Mouse (Mus musculus) MEL-GATA-1-ER (cell line): Measurements from ENCODE around the gene Ampd1.

Experiments
- DNase-seq: peaks from one replicate; pipeline ENCODE4 v3.0.0-alpha.2; 2012; ENCODE audit warnings: low read depth; ENCODE audit errors: extremely low read depth

The Ampd1 gene

DNA sequence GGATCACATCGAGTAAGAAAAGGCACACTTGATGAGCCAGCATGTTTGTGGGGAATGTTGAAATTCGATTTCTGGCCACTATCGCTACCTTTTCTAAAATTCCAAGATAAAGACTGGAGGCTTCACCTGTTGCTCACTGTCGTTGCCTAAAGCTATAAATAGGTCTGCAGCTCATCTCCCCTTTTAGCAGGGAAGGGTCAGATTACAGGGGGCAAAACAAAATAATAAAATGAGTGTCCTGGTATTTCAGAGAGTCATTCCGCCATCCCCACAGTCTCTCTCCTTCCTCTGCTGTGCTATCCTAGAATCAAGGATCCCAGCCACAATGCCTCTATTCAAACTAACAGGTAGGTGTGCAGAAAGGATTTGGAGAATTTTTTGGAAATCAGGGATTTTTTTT is at the start of gene Ampd1:
Gene Ampd1 (plus strand): TSS at position 244 of the 400 bp plus-strand sequence.
- DNase-seq, result no peak

DNA sequence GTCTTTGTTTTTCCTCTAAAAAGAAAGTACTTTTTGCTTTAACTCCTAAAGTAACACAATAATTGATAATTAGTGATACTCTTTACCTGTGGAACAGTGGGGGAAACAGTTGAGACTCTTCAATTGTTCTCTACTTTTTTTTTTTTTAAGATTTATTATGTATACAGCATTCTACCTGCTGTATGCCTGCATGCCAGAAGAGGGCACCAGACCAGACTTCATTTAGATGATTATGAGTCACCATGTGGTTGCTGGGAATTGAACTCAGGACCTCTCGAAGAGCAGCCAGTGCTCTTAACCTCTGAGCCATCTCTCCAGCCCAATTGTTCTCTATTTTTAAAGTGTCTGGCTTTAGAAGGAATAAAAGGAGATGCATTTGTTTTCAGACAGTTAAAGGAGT is 47.6 kb upstream of the Ampd1 start:
- DNase-seq, result peak; percentile 52

DNA sequence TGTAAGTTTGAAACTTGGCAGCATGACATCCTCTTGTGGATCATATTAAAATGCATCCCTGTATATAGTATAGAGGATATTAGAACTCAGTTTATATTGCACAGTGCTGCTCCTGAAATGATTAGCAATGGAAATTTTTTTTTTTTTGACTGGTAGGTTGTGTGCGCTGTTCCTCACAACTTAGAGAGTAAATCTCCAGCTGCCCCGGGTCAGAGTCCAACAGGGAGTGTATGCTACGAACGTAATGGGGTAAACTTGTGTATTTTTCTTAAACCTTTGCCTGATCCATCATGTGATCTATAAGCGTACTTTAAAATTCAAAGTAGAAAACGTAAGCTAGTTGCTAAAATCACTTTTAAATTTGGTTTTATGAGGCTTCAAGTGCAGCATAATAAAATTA is 33.5 kb upstream of the Ampd1 start:
- DNase-seq, result no peak

DNA sequence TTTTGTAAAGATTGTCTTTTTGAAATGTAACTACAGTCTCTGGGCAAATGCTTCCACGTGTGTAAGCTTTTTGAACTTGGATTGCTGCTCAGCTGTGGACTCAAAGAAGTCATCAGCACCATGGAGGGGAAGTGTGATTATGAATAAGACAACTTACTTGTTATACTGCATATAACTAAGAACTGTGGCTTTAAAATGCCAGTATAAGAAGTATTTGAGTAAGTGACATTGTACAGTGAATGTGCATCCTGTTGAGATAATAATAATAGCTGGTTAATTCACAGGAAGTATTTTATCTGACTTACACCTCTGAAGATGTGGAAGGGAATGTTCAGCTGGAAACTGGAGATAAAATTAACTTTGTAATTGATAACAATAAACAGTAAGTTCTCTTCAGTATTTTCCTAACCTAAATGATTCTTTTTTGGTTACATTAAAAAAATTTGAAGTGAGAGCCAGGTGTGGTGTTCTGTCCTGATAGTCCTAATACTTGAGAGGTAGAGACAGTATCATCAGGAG is 32.9 kb upstream of the Ampd1 start:
- peak; percentile 59 for DNase-seq

DNA sequence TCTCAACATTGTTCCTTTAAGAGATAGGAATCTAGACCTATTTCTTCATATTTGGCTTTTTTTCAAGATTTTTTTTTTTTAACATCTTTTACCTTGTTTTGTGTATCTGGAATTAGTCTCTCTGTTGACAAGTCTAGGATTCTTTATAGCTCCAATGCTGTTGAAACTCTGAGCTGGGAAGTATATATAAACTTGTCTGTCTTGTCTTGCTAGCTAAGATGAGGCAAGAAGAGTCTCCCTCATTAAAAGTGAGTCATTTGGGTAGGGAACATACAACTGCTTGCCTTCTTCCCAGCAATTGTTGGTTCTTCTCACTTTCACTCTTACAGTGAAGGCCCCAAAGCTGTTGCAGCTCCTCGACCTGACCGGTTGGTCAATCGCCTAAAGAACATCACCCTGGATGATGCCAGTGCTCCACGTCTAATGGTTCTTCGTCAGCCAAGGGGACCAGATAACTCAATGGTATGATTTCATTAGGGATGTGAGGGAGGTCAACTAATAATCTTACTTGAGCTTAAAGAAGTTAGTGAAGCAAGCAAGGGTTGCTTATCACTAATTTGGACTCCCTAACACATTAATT is 17.7 kb upstream of the Ampd1 start:
- DNase-seq, result no peak

DNA sequence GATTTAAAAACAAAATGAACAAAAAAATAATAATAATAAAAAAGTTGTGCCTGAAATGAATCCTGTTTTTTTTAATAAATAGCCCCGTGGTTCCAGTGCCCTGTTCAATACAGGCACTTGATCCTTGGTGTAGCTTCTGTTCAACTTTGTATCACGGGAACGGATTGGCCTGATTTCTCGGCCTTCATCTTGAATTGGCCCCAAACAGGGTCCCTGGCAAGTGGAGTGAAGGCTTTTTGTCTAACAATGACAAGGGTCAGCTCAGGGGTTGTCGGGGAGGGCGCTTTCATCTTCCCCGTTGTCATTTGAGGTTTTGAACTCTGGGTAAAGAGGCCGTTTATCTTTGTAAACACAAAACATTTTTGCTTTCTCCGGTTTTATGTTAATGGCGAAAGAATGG is 16.1 kb upstream of the Ampd1 start:
- no peak for DNase-seq

DNA sequence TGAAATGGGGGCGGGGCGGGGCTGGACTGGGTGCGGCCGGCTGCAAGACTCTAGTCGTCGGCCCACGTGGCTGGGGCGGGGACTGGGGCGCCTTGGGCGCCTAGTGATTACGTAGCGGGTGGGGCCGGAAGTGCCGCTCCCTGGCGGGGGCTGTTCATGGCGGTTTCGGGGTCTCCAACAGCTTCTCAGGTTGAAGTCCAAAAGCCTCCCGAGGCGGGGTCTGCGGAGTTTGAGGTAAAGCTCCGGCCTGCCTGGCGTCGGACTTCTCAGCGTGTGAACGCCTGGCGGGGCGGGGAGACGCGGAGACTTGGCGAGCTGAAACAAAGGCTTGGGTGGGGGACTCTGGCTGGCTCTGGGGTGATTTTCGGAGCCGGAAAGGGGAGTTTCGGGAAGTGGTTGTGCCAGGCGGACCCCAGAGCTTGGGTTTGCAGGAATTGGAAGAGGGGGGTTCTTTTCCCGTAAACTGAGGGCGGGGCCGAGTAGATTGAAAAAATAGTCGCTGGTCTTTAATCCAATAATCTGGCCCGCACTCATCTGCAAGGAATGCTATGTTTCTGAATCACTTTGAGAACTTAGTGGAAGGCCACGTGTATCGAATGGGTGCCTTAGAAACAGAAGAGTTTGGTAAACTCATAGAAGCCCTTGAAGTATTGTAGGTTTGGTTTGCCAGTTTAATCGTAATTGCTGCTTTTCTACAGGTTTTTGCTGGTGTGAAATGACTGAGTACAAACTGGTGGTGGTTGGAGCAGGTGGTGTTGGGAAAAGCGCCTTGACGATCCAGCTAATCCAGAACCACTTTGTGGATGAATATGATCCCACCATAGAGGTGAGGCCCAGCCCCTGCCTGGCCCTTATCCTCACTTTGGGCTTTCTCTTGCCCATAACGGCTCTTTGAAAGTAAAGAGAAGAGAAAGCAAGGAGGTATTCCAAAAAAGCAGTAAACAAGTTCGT is 15.3 kb upstream of the Ampd1 start, which contains the start of gene Nras:
Gene Nras (plus strand): TSS at position 79 of the 951 bp plus-strand sequence.
- peak; percentile 91 for DNase-seq

DNA sequence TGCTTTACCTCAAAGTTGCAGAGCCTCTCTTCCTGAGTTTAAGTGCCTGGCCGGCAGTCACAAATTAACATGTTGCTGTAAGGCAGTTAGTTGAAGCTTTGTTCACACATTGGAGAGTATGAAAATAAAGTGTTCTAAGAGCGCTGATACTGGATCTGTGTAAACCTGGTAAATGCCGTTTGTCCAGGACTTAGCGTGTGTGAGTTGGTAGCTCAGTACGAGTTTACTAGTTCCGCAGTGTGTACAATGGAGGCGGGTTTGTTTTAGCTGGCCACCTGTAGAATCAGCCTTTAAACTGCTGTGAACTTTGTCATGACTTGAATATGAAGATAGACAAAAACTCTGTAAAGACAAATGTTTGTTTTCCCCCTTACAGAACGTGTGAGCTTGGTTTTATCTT is 6.9 kb upstream of the Ampd1 start:
- DNase-seq, result no peak

DNA sequence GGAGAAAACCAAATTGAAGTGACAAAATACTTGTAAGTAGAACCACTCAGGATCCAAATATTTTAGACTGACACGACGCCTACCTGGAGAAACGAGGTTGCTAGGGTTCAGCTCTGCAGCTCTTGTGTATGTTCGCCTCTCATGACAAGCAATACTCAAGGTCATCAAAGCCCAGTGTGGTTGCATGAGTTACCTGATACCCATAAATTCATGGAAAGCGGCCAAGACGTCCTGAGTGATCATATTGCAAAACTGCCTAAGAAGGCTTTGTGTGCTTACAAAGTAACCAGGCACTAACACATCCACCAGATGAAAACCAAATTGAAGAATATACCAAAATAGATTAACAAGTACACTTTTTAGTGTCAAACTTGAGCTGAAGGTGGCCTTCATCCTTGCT is 4.8 kb upstream of the Ampd1 start:
- no peak for DNase-seq

DNA sequence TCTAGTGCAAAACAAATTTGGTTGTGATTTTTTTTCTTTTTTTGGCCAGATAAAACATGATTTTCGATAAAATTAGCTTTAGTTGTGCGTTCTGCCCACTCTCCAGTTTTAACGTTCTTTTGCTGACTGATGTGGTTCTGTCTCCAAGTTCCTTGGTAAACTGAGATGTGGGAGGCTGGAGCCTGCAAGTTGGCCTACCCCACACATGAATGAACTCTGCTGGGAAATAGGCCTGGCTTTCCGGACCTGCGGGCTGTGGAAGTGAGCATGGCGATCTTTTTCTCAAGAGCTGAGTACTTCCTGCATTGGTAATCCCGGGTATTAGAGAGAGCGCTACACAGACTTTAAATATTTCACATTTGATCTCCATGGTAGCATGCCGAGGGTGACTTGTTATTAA is 2.1 kb downstream of the Ampd1 start:
- no peak for DNase-seq

DNA sequence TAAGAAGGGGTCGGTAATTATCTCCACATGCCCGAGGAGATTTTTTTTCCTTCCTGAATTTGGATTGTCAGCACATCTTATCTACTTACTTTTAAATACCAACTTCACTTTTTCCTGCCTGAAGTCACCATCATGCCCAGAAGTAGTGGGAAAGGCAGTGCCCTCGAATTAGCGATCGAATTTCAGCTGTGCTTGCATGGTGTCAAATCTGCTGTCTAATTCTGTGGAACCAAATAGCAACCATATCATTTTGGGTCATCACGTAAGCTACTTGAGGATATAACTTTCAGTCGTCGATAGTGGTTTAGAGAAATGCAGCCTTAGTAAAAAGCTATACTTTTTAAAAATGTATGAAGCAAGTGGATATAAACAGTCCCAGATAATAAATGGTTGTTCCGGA is 2.7 kb downstream of the Ampd1 start:
- DNase-seq, result no peak

DNA sequence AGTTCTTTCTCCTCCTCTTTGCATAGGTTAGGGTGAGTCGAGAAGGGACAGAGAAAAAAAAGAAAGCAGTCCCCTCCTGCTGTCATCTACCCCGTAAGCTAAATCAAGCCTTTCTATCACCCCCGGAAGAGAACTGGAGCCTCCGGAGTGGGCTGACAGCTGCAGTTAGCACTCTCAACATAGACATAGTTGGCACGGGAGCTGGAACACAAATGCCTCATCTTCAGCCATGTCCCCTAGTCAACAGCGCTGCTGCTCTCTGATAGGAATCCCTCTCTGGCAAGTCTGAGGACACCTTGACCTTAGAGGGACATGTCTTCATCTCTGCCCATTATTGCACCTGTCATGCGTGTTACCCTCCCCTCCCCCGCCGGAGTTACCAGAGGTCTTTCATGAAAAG is 5.5 kb downstream of the Ampd1 start:
- DNase-seq, result no peak

DNA sequence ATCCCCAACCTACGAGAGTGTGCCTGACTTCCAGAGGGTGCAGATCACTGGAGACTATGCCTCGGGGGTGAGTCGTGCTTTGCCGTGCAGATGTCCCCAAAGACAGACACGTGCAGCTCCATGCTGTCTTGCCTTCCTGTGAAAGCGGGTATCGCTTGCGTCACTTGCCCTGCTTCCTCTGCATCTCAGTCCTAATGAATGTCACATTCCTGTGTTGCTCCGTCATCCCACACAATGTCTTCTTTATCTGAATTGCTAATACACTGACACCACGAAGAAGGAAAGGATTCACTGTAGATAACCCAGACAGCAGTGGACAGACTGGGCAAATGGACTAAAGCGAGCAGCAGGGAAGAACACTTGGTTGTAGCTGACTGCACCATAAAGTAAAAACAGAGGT is 7.2 kb downstream of the Ampd1 start:
- DNase-seq, result no peak

DNA sequence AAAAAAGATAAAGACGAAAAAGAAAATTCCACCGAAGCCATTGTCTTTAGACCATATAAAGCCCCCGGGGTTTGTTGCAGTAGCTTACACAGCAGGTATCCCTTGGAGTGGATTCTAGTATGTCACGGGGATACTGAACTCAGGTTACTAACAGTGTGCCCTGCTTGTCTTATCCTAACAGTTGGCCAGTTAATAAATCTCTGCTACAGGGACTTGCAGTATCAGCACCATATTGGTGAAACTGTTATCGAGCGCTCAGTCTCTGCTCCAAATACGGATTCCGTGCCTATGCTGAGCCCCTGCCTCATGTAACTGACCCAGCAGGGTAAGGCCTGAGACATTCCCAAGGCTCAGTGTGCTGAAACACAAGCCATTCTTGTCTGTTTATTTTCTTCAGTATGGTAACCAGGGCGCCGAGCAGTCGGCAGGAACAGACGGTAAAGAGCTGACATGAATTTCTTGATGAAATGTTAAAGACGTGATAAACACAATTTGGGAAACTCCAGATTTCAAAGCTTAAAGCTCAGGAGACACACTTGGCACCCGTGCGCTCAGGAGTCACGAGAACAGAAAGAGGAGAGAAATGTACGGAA is 8.1 kb downstream of the Ampd1 start:
- no peak for DNase-seq

DNA sequence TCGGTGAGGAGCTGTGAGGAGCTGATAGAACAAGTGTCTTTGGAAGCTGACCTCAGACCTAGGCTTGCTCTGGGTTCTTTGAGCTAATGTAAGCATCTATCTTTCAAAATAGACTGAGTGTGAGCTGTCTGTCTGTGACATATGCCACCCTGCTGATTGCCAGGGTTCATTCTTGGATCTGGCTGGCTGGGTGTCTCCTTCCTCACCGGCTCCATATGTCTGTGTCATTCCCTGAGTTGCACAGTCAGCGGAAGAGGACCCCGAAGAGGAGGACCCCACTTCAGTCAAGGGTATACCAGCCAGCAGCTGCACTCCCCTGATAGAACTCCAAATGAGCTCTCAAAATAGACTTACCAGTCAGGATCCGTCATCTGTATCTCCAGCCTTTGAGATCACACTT is 8.9 kb downstream of the Ampd1 start:
- no peak for DNase-seq

DNA sequence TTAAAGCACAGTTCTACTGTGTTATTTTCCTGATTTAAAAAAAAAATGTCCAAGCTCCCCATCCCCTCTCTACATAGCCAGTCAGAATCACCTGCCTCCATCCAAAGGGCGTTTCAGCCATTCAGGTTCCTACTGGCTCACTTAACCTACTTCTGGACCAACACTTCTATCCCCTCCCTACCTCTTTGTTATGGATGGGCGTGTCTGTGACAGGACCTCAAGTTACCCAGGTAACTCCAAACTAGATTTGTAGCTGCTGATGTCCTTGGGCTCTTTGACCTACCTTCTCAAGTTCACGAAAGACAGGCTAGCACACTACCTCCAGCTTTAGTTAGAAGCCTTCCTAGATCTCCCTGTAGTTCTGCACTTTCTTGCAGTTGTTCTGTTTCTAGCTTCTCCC is 12.2 kb downstream of the Ampd1 start:
- no peak for DNase-seq

DNA sequence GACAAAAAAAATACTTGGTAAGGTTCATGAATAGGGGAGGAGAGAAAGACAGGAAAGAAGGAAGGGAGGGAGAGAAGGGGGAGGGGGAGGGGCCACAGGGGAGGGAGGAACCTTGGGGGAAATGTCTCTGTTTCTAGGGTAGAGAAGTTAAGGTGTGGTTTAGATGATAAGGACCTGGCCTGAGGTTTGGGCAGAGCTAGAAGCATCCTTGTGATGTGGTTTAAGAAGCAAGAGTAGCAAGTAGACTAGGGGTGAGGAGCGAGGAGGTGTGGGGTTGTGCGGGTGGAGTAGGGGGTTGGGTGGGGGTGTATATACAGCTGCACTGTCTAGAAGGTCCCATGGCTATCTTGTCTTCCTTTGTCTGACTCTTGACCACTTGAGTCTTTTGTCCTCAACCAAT is 17.9 kb downstream of the Ampd1 start:
- peak; percentile 63 for DNase-seq

DNA sequence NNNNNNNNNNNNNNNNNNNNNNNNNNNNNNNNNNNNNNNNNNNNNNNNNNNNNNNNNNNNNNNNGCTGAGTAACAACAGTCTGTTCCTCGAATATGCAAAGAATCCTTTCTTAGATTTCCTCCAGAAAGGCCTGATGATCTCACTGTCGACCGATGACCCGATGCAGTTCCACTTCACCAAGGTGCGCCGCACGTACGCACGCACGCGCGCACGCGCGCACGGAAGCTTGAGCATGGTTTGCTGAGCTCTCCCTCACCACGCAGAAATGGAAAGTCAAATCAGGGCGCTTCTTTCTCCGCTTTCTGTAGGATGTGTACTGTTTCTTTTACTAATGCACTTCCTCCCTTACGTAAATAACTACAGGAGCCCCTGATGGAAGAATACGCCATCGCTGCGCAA is 24.8 kb downstream of the Ampd1 start:
- no peak for DNase-seq

DNA sequence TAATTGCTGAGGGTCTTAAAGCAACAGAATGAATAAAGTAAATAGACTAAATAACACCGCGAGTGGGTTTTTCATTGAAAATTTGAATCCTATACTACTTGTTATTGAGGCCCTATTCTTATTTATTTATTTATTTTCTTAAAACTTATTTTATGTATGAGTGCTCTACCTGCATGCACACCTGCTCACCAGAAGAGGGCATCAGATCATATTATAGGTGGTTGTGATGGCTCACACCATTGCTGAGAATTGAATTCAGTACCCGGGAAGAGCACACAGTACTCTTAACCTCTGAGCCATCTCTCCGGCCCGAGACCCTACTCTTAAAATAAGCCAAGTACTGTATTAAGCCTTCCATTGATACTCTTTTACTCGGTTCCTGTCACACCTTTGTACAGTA is 25.9 kb downstream of the Ampd1 start:
- peak; percentile 47 for DNase-seq

DNA sequence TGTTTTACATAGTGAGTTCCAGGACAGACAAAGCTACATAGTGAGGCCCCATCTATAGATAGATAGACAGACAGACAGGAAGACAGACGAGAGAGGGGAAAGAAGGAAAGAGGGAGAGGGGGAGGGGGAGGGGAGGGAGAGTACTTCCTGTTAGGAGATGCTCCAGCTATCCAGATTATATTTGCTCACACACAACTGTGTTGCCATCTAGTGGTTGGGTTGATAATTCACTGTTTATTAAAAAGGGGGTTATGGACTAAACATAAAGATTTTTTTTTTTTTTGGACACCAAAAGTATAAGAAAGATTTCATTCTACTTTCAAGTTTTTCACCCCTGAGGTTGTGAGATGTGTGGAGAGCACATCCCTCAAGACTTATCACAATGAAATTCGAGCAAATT is 26.9 kb downstream of the Ampd1 start:
- peak; percentile 72 for DNase-seq

DNA sequence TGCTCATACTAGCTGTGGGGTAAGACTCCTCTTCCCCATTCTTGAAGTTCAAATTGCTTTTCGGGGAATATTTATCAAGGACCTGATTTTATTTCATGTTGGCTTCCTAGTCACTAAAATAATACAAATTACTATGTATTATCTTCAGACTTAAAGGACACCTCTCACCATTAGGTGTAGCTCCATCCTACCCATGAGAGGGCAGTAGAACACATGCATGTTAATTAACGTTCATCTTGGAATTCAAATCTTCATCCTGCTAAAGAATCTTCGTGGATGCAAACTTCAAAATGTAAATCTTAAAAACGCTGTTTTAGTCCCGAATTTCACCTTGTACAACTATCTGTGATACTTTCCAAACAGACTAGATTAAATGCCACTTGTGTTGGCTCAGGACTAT is 27.4 kb downstream of the Ampd1 start:
- DNase-seq, result peak; percentile 26

DNA sequence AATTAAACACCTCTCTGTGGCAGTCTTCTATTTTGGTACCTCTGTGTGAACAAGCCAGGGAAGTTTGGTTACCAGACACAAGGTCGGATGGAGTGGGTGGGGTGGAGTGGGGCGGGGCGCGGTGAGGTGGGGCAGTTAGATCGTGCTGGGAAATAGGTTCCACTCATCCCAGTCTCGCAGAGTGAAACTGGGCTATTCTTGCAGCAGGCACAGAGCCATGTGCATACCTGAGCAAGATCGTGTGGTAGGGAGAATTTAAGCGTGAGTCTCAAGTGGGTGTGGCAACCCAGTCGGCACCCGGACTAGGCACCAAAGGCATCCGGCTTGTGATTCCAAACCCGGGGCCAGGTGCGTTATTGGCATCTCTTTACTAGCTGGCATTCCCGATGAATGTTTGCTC is 28.1 kb downstream of the Ampd1 start:
- no peak for DNase-seq
